In genomic region chr15:68335837-68336236, GRCm38 (mm10) we compare ENCODE assay signal across 17 mouse cellular contexts.
DNase-seq lines count a peak whose midpoint lies in the region; TF ChIP-seq lines count a peak whose summit lies in the region.
"Had no signal": no experiment of that assay in that cellular context is flagged by ENCODE, and none has a peak within 500 bp of the region (broad histone marks: within the 10 kb centered on the region; RNA-seq: fewer than 3 reads in every experiment).

No protein-coding gene starts in this region.

- TF ChIP-seq RAD21 in MEL (IDR thresholded peaks at IDR 0.05; ENCODE audit: low read depth, low read length): no peak

- TF ChIP-seq EP300 in MEL (IDR thresholded peaks at IDR 0.05; ENCODE audit: low read depth in 1 of 2, low read length in 2 of 2): no peak

- H3K79me2 ChIP-seq in MEL (ENCODE audit: control insufficient read depth, insufficient read depth, low read length, poor library complexity): no peaks in the 10 kb centered on the region

- no peaks in the 10 kb centered on the region; a peak in 1 of 4 replicates for H3K4me1 ChIP-seq in MEL (ENCODE audit: control insufficient read depth in 1 of 2, insufficient read depth in 2 of 2, low read length in 2 of 2)

- H3K4me3 ChIP-seq in MEL (ENCODE audit: control insufficient read depth in 1 of 2, insufficient read depth in 1 of 2, low read depth in 2 of 2, low read length in 2 of 2): no peak overlapping the region

- TF ChIP-seq CTCF in MEL (IDR thresholded peaks at IDR 0.05 in 2 of 3, conservative IDR thresholded peaks at IDR 0.05 in 1 of 3; ENCODE audit: control insufficient read depth in 1 of 3, insufficient read depth in 1 of 3, low read depth in 2 of 3, low read length in 3 of 3, poor library complexity in 1 of 3, severe bottlenecking in 1 of 3): no peak

- no peak for DNase-seq in MEL (ENCODE audit: low read depth, low spot score)
- DNase-seq in right cerebral cortex, postnatal 25 days: no peak
- DNase-seq: adrenal gland, adult 2 months; adrenal gland, adult 8-10 months; adrenal gland, postnatal 10 days; adrenal gland, postnatal 14 days; adrenal gland, postnatal 25 days; adrenal gland, postnatal 36 days; B cell, adult 2 months; cerebellum, adult 11 months; cerebellum, adult 11-12 months; cerebellum, adult 18-20 months; cerebellum, adult 2 months; cerebellum, adult 8-10 months had no signal

- no peak for TF ChIP-seq POLR2A in MEL (IDR thresholded peaks at IDR 0.05; ENCODE audit: control insufficient read depth in 1 of 2, insufficient read depth in 1 of 2, low read depth in 1 of 2, low read length in 2 of 2, poor library complexity in 1 of 2)

- peaks cover 0 to 11% of the 10 kb centered on the region in 2 experiments; a peak in 3 of 4 replicates for H3K36me3 ChIP-seq in MEL (ENCODE audit: control insufficient read depth in 1 of 2, insufficient read depth in 2 of 2, low read length in 2 of 2)

- no peak overlapping the region for H3K27ac ChIP-seq in MEL (ENCODE audit: control insufficient read depth, low read depth, low read length)

- no peaks in the 10 kb centered on the region for H3K9me3 ChIP-seq in MEL (replicated peaks; ENCODE audit: insufficient read depth, low read length)
- H3K9me3 ChIP-seq: G1E had no signal

- H3K27me3 ChIP-seq in MEL (ENCODE audit: control insufficient read depth in 1 of 2, insufficient read depth in 2 of 2, low read length in 2 of 2): no peaks in the 10 kb centered on the region
- H3K27me3 ChIP-seq: CH12.LX, Patski had no signal

- H3K9ac ChIP-seq in MEL (ENCODE audit: control insufficient read depth, low read depth, low read length, poor library complexity, severe bottlenecking): no peak overlapping the region

TF ChIP-seq in MEL, 35 proteins besides CTCF, POLR2A, EP300 and RAD21:
- TF ChIP-seq KAT2A (conservative IDR thresholded peaks at IDR 0.05; ENCODE audit: low read depth, low read length) (no peak), ELF1 (IDR thresholded peaks at IDR 0.05; ENCODE audit: low read depth, low read length) (no peak), TCF12 (IDR thresholded peaks at IDR 0.05; ENCODE audit: low read depth, low read length) (no peak), MYC (IDR thresholded peaks at IDR 0.05; ENCODE audit: low read depth, low read length) (no peak), USF1 (IDR thresholded peaks at IDR 0.05; ENCODE audit: low read depth, low read length) (peak; percentile 57; the same call in 1 of the 2 replicates), BHLHE40 (IDR thresholded peaks at IDR 0.05; ENCODE audit: borderline replicate concordance, low read depth, low read length) (peak; percentile 59; the same call in 1 of the 2 replicates), ZC3H11A (IDR thresholded peaks at IDR 0.05; ENCODE audit: low read depth, low read length) (no peak), ETS1 (IDR thresholded peaks at IDR 0.05; ENCODE audit: low read depth, low read length) (no peak)
